19 mouse cellular contexts compared by ENCODE assay signal in the genomic region with DNA sequence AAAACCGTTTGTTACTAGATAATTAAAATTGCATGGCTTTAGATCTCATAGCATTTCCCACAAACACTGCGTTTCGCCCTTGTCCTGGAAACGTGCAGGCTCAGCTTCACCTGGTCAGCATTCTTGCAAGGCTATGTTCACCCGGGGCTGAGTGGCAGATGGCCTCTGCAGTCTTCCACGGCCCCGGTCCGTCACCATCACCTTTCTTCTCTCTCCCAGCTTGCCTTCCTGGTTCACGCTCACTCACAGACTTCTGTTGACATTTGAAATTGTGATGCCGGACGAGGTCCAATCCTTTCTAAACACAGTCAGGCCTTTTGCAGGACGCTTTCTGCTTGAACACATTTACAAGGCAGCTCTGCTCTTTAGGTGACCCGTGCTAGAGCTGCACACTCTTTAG.
DNase-seq lines count a peak whose midpoint lies in the region; TF ChIP-seq lines count a peak whose summit lies in the region.
"Had no signal": no experiment of that assay in that cellular context is flagged by ENCODE, and none has a peak within 500 bp of the region (broad histone marks: within the 10 kb centered on the region; RNA-seq: fewer than 3 reads in every experiment).

No protein-coding gene starts in this region.

- intact Hi-C loops in heart, postnatal 14 days (cut with DNase I) = no loop called here

- DNase-seq in heart, adult 11 months = peak; percentile 66
- DNase-seq in heart, postnatal 14 days = no peak
- peak; percentile 2 for DNase-seq in R1 (ENCODE audit: low read depth, low spot score)
- peak; percentile 70 to 79 for DNase-seq in cerebellum, adult 2 months
- peak; percentile 73 to 76 for DNase-seq in cerebellum, postnatal 25 days
- DNase-seq in retina, postnatal 1 day = no peak
- DNase-seq in MN1 (ENCODE audit: low spot score) = no peak
- no peak for DNase-seq in adrenal gland, adult 18-20 months (ENCODE audit: low spot score in 2 of 2)
- DNase-seq: gastrocnemius, postnatal 36 days; kidney, postnatal 25 days; liver, embryonic 13.5 days; thymus, adult 2 months had no signal

- WGBS in cerebellum, adult 2 months = 17% methylated on average over 13 of the region's 13 CpGs

- no peak for TF ChIP-seq CTCF in cerebellum, adult 2 months (IDR thresholded peaks at IDR 0.05; ENCODE audit: borderline replicate concordance, insufficient read depth, low read depth, low read length)

- H3K4me1 ChIP-seq in cerebellum, adult 2 months (ENCODE audit: control insufficient read depth, insufficient read depth, low read length) = peaks cover 9% of the 10 kb centered on the region
- H3K4me1 ChIP-seq: embryonic facial prominence, embryonic 12.5 days; forebrain, embryonic 12.5 days; heart, embryonic 10.5 days; liver, embryonic 13.5 days; megakaryocyte, embryonic 14.5 days had no signal

- 0 out of 2 replicates have a peak overlapping the region, but pooled peaks have one; percentile 4 for H3K27ac ChIP-seq in cerebellum, adult 2 months (ENCODE audit: insufficient read depth, low read length)
- H3K27ac ChIP-seq: embryonic facial prominence, embryonic 12.5 days; forebrain, embryonic 12.5 days; heart, embryonic 10.5 days; liver, embryonic 13.5 days; midbrain, embryonic 13.5 days; stomach, postnatal 0 days had no signal

- H3K27me3 ChIP-seq in cerebellum, adult 2 months (ENCODE audit: control insufficient read depth, insufficient read depth, low read length) = no peaks in the 10 kb centered on the region
- H3K27me3 ChIP-seq: embryonic facial prominence, embryonic 12.5 days; forebrain, embryonic 12.5 days; liver, embryonic 13.5 days; megakaryocyte, embryonic 14.5 days; midbrain, embryonic 13.5 days had no signal

- TF ChIP-seq POLR2A in cerebellum, adult 2 months (IDR thresholded peaks at IDR 0.05; ENCODE audit: borderline replicate concordance, insufficient read depth, low read length) = no peak

- no peak overlapping the region for H3K4me3 ChIP-seq in cerebellum, adult 2 months (replicated peaks; ENCODE audit: insufficient read depth, low read depth, low read length)
- H3K4me3 ChIP-seq: embryonic facial prominence, embryonic 12.5 days; erythroblast, embryonic 14.5 days; forebrain, embryonic 12.5 days; heart, embryonic 10.5 days; liver, embryonic 13.5 days; megakaryocyte, embryonic 14.5 days; midbrain, embryonic 13.5 days had no signal

Comparison
In these comparisons a context has a peak if more than half of its experiments do, and no peak if none do; other contexts are left out.
1. DNase-seq: peak in heart, adult 11 months (single experiment), R1 (single experiment), cerebellum, adult 2 months (2 of 2) and cerebellum, postnatal 25 days (2 of 2); none in heart, postnatal 14 days (0 of 2), retina, postnatal 1 day (single experiment), MN1 (single experiment) and adrenal gland, adult 18-20 months (0 of 2).